Comparison of ENCODE assay signal across 8 mouse cellular contexts in genomic region chr9:20861821-20862220, GRCm38 (mm10). TPM values are rescaled to one million over a fixed set of nuclear protein-coding genes. Genes with fewer than 3 reads are reported as not detected.
A peak's percentile ranks its signal among the peaks of the same experiment; 100 is the strongest.
DNase-seq lines count a peak whose midpoint lies in the region; ATAC-seq and TF ChIP-seq lines count a peak whose summit lies in the region.

No protein-coding gene starts in this region.

- TF ChIP-seq CTCF in MEL (IDR thresholded peaks at IDR 0.05 in 2 of 3, conservative IDR thresholded peaks at IDR 0.05 in 1 of 3; ENCODE audit: control insufficient read depth in 1 of 3, insufficient read depth in 1 of 3, low read depth in 2 of 3, low read length in 3 of 3, poor library complexity in 1 of 3, severe bottlenecking in 1 of 3), result peak in 2 of 3 experiments; percentile 99 to 100; a peak in 4 of 6 replicates
- peak; percentile 81 for TF ChIP-seq CTCF in liver, embryonic 14.5 days (IDR thresholded peaks at IDR 0.05; ENCODE audit: low read depth)

- no peak overlapping the region for H3K4me3 ChIP-seq in hindbrain, embryonic 14.5 days (replicated peaks; ENCODE audit: low read length)
- H3K4me3 ChIP-seq in hindbrain, embryonic 16.5 days (ENCODE audit: low read length), result no peak overlapping the region
- no peak overlapping the region for H3K4me3 ChIP-seq in MEL (ENCODE audit: control insufficient read depth in 1 of 2, insufficient read depth in 1 of 2, low read depth in 2 of 2, low read length in 2 of 2)
- no peak overlapping the region for H3K4me3 ChIP-seq in liver, embryonic 14.5 days (ENCODE audit: insufficient read depth in 1 of 2, low read depth in 2 of 2, low read length in 2 of 2)

- no peak overlapping the region for H3K4me2 ChIP-seq in hindbrain, embryonic 14.5 days (replicated peaks)
- no peak overlapping the region for H3K4me2 ChIP-seq in hindbrain, embryonic 16.5 days (ENCODE audit: low read length)
- no peak overlapping the region for H3K4me2 ChIP-seq in liver, embryonic 14.5 days (ENCODE audit: low read depth)

- no peak overlapping the region for H3K27ac ChIP-seq in hindbrain, embryonic 14.5 days
- H3K27ac ChIP-seq in hindbrain, embryonic 16.5 days (ENCODE audit: low read depth, low read length), result no peak overlapping the region
- H3K27ac ChIP-seq in MEL (ENCODE audit: control insufficient read depth, low read depth, low read length), result no peak overlapping the region
- H3K27ac ChIP-seq in liver, embryonic 14.5 days, result no peak overlapping the region

- no peak for TF ChIP-seq EP300 in MEL (IDR thresholded peaks at IDR 0.05; ENCODE audit: low read depth in 1 of 2, low read length in 2 of 2)
- no peak for TF ChIP-seq EP300 in liver, embryonic 14.5 days (IDR thresholded peaks at IDR 0.05; ENCODE audit: low read depth)

- no peaks in the 10 kb centered on the region for H3K9me3 ChIP-seq in hindbrain, embryonic 14.5 days (ENCODE audit: control insufficient read depth, low read length)
- H3K9me3 ChIP-seq in hindbrain, embryonic 16.5 days (ENCODE audit: control insufficient read depth, low read length), result no peaks in the 10 kb centered on the region
- no peaks in the 10 kb centered on the region for H3K9me3 ChIP-seq in MEL (replicated peaks; ENCODE audit: insufficient read depth, low read length)
- no peaks in the 10 kb centered on the region for H3K9me3 ChIP-seq in liver, embryonic 14.5 days (ENCODE audit: control insufficient read depth, low read length)

- H3K4me1 ChIP-seq in hindbrain, embryonic 14.5 days (replicated peaks; ENCODE audit: control insufficient read depth, insufficient read depth, low read length), result no peaks in the 10 kb centered on the region
- no peaks in the 10 kb centered on the region for H3K4me1 ChIP-seq in hindbrain, embryonic 16.5 days (ENCODE audit: control insufficient read depth, insufficient read depth, low read depth, low read length)
- H3K4me1 ChIP-seq in MEL (ENCODE audit: control insufficient read depth in 1 of 2, insufficient read depth in 2 of 2, low read length in 2 of 2), result peaks cover 0 to 7% of the 10 kb centered on the region in 2 experiments; a peak in 3 of 4 replicates
- H3K4me1 ChIP-seq in liver, embryonic 14.5 days (replicated peaks; ENCODE audit: control insufficient read depth in 2 of 2, insufficient read depth in 2 of 2, low read length in 1 of 2), result peaks cover 0 to 6% of the 10 kb centered on the region in 2 experiments; a peak in 2 of 4 replicates

- H3K27me3 ChIP-seq in hindbrain, embryonic 14.5 days (ENCODE audit: control insufficient read depth, insufficient read depth, low read length), result no peaks in the 10 kb centered on the region
- no peaks in the 10 kb centered on the region for H3K27me3 ChIP-seq in hindbrain, embryonic 16.5 days (replicated peaks; ENCODE audit: control insufficient read depth, insufficient read depth, low read length)
- H3K27me3 ChIP-seq in MEL (ENCODE audit: control insufficient read depth in 1 of 2, insufficient read depth in 2 of 2, low read length in 2 of 2), result peaks cover 0 to 8% of the 10 kb centered on the region in 2 experiments; a peak in 2 of 4 replicates
- no peaks in the 10 kb centered on the region; the same call in 1 of the 2 replicates for H3K27me3 ChIP-seq in liver, embryonic 14.5 days (ENCODE audit: control insufficient read depth, insufficient read depth, low read length)

- TF ChIP-seq POLR2A in MEL (IDR thresholded peaks at IDR 0.05; ENCODE audit: control insufficient read depth in 1 of 2, insufficient read depth in 1 of 2, low read depth in 1 of 2, low read length in 2 of 2, poor library complexity in 1 of 2), result no peak

- DNase-seq in hindbrain, embryonic 14.5 days (ENCODE audit: low spot score), result peak; percentile 41
- DNase-seq in A20 (ENCODE audit: low read depth, low spot score), result peak; percentile 60
- peak; percentile 90 for DNase-seq in MEL (ENCODE audit: low read depth, low spot score)
- DNase-seq in liver, embryonic 14.5 days (ENCODE audit: low read depth in 3 of 3, low spot score in 3 of 3), result no peak
- DNase-seq in left cerebral cortex, adult 11 months (ENCODE audit: low spot score), result no peak
- DNase-seq in left cerebral cortex, postnatal 36 days (ENCODE audit: low spot score in 2 of 2), result no peak
- no peak for DNase-seq in layer of hippocampus, adult 9-11 months

- intact Hi-C loops in left cerebral cortex, postnatal 36 days (cut with DNase I), result no loop called here

- 15% methylated on average over 4 of the region's 4 CpGs for WGBS in hindbrain, embryonic 14.5 days
- 9% methylated on average over 4 of the region's 4 CpGs for WGBS in hindbrain, embryonic 16.5 days
- WGBS in liver, embryonic 14.5 days (ENCODE audit: insufficient replicate concordance), result 8% methylated on average over 4 of the region's 4 CpGs

- no peaks in the 10 kb centered on the region for H3K79me2 ChIP-seq in MEL (ENCODE audit: control insufficient read depth, insufficient read depth, low read length, poor library complexity)

- no peak for TF ChIP-seq RAD21 in MEL (IDR thresholded peaks at IDR 0.05; ENCODE audit: low read depth, low read length)

- no peak overlapping the region for H3K9ac ChIP-seq in hindbrain, embryonic 14.5 days
- H3K9ac ChIP-seq in hindbrain, embryonic 16.5 days (ENCODE audit: low read depth, low read length), result no peak overlapping the region
- H3K9ac ChIP-seq in MEL (ENCODE audit: control insufficient read depth, low read depth, low read length, poor library complexity, severe bottlenecking), result no peak overlapping the region
- no peak overlapping the region for H3K9ac ChIP-seq in liver, embryonic 14.5 days (replicated peaks)

- no peak for ATAC-seq in hindbrain, embryonic 14.5 days (ENCODE audit: low FRiP score)
- no peak for ATAC-seq in hindbrain, embryonic 16.5 days
- ATAC-seq in liver, embryonic 14.5 days (ENCODE audit: insufficient read depth), result no peak

- H3K36me3 ChIP-seq in hindbrain, embryonic 14.5 days (replicated peaks; ENCODE audit: control insufficient read depth, insufficient read depth), result no peaks in the 10 kb centered on the region
- no peaks in the 10 kb centered on the region for H3K36me3 ChIP-seq in hindbrain, embryonic 16.5 days (ENCODE audit: control insufficient read depth, insufficient read depth, low read length)
- peaks cover 0 to 6% of the 10 kb centered on the region in 2 experiments; a peak in 2 of 4 replicates for H3K36me3 ChIP-seq in MEL (ENCODE audit: control insufficient read depth in 1 of 2, insufficient read depth in 2 of 2, low read length in 2 of 2)
- no peaks in the 10 kb centered on the region for H3K36me3 ChIP-seq in liver, embryonic 14.5 days (replicated peaks; ENCODE audit: control insufficient read depth, insufficient read depth, low read depth)

RNA-seq across cellular contexts. Expression of gene A230050P20Rik, which starts 6.6 kb away (rescaled TPM):
- 5.8 and 6.9 TPM in 2 replicates for polyA plus RNA-seq in hindbrain, embryonic 14.5 days (2014; fragmentation: Nextera tagmentation; extraction: Ambion mirVana)
- polyA plus RNA-seq in hindbrain, embryonic 16.5 days (2015; fragmentation: Nextera tagmentation; extraction: Ambion mirVana), result 18.1 and 22.6 TPM in 2 replicates
- total RNA-seq in MEL (2012; rRNA removed), result 53.9 and 63.7 TPM in 2 replicates
- polyA plus RNA-seq in MEL (2012; ENCODE audit: insufficient read depth in 1 of 2, insufficient read length in 2 of 2, low read depth in 1 of 2, low replicate concordance in 2 of 2, missing spikeins in 1 of 2), result 100 to 1,000 TPM; 190 to 199 TPM
- 11.5 and 13.0 TPM in 2 replicates for polyA plus RNA-seq in liver, embryonic 14.5 days (2012; rRNA removed)
- 1.1 and 1.7 TPM in 2 replicates for polyA plus RNA-seq in liver, embryonic 14.5 days (2014; fragmentation: Nextera tagmentation; extraction: Ambion mirVana)
- total RNA-seq in left cerebral cortex, postnatal 36 days (2021), result 10 to 100 TPM; 65.7 to 90.2 TPM

RNA-seq across cellular contexts. Expression of gene Angptl6, which starts 17.7 kb away (rescaled TPM):
- polyA plus RNA-seq in hindbrain, embryonic 14.5 days (2014; fragmentation: Nextera tagmentation; extraction: Ambion mirVana), result 11.8 and 12.8 TPM in 2 replicates
- polyA plus RNA-seq in hindbrain, embryonic 16.5 days (2015; fragmentation: Nextera tagmentation; extraction: Ambion mirVana), result 15.6 and 18.1 TPM in 2 replicates
- total RNA-seq in MEL (2012; rRNA removed), result 10.9 and 18.1 TPM in 2 replicates
- polyA plus RNA-seq in MEL (2012; ENCODE audit: insufficient read depth in 1 of 2, insufficient read length in 2 of 2, low read depth in 1 of 2, low replicate concordance in 2 of 2, missing spikeins in 1 of 2), result 10 to 100 TPM in 1 of 2 experiments, not detected in 1; 22.6 TPM
- 8.1 and 9.3 TPM in 2 replicates for polyA plus RNA-seq in liver, embryonic 14.5 days (2012; rRNA removed)
- polyA plus RNA-seq in liver, embryonic 14.5 days (2014; fragmentation: Nextera tagmentation; extraction: Ambion mirVana), result 6.8 and 7.6 TPM in 2 replicates
- total RNA-seq in left cerebral cortex, postnatal 36 days (2021), result 10 to 100 TPM; 10.5 to 11.8 TPM

RNA-seq across cellular contexts. Expression of gene Ppan, which starts 26.2 kb away (rescaled TPM):
- 39.5 and 40.5 TPM in 2 replicates for polyA plus RNA-seq in hindbrain, embryonic 14.5 days (2014; fragmentation: Nextera tagmentation; extraction: Ambion mirVana)
- polyA plus RNA-seq in hindbrain, embryonic 16.5 days (2015; fragmentation: Nextera tagmentation; extraction: Ambion mirVana), result 44.4 and 48.0 TPM in 2 replicates
- total RNA-seq in MEL (2012; rRNA removed), result 612 and 763 TPM in 2 replicates
- 100 to 1,000 TPM; 251 to 953 TPM for polyA plus RNA-seq in MEL (2012; ENCODE audit: insufficient read depth in 1 of 2, insufficient read length in 2 of 2, low read depth in 1 of 2, low replicate concordance in 2 of 2, missing spikeins in 1 of 2)
- 70.6 and 84.8 TPM in 2 replicates for polyA plus RNA-seq in liver, embryonic 14.5 days (2012; rRNA removed)
- 50.2 and 56.1 TPM in 2 replicates for polyA plus RNA-seq in liver, embryonic 14.5 days (2014; fragmentation: Nextera tagmentation; extraction: Ambion mirVana)
- 10 to 100 TPM; 18.6 to 23.9 TPM for total RNA-seq in left cerebral cortex, postnatal 36 days (2021)

RNA-seq across cellular contexts. Expression of gene Eif3g, which starts 36.6 kb away (rescaled TPM):
- 216 and 231 TPM in 2 replicates for polyA plus RNA-seq in hindbrain, embryonic 14.5 days (2014; fragmentation: Nextera tagmentation; extraction: Ambion mirVana)
- 243 and 247 TPM in 2 replicates for polyA plus RNA-seq in hindbrain, embryonic 16.5 days (2015; fragmentation: Nextera tagmentation; extraction: Ambion mirVana)
- 1,228 and 1,516 TPM in 2 replicates for total RNA-seq in MEL (2012; rRNA removed)
- polyA plus RNA-seq in MEL (2012; ENCODE audit: insufficient read depth in 1 of 2, insufficient read length in 2 of 2, low read depth in 1 of 2, low replicate concordance in 2 of 2, missing spikeins in 1 of 2), result 1,000 to 10,000 TPM in 1 of 2 experiments, not detected in 1; 1,873 TPM
- 74.2 and 104 TPM in 2 replicates for polyA plus RNA-seq in liver, embryonic 14.5 days (2012; rRNA removed)
- polyA plus RNA-seq in liver, embryonic 14.5 days (2014; fragmentation: Nextera tagmentation; extraction: Ambion mirVana), result 170 and 181 TPM in 2 replicates
- total RNA-seq in left cerebral cortex, postnatal 36 days (2021), result 100 to 1,000 TPM; 120 to 124 TPM

RNA-seq across cellular contexts. Expression of gene Rdh8, which starts 43.5 kb away (rescaled TPM):
- polyA plus RNA-seq in hindbrain, embryonic 14.5 days (2014; fragmentation: Nextera tagmentation; extraction: Ambion mirVana), result not detected in 2 replicates
- not detected in 2 replicates for polyA plus RNA-seq in hindbrain, embryonic 16.5 days (2015; fragmentation: Nextera tagmentation; extraction: Ambion mirVana)
- total RNA-seq in MEL (2012; rRNA removed), result not detected in 2 replicates
- polyA plus RNA-seq in MEL (2012; ENCODE audit: insufficient read depth in 1 of 2, insufficient read length in 2 of 2, low read depth in 1 of 2, low replicate concordance in 2 of 2, missing spikeins in 1 of 2), result not detected
- polyA plus RNA-seq in liver, embryonic 14.5 days (2012; rRNA removed), result not detected in 2 replicates
- polyA plus RNA-seq in liver, embryonic 14.5 days (2014; fragmentation: Nextera tagmentation; extraction: Ambion mirVana), result not detected in 2 replicates
- not detected for total RNA-seq in left cerebral cortex, postnatal 36 days (2021)

Comparison
In these comparisons a context has a peak if more than half of its experiments do, and no peak if none do; other contexts are left out.
1. DNase-seq: peak in hindbrain, embryonic 14.5 days (single experiment), A20 (single experiment) and MEL (single experiment); none in liver, embryonic 14.5 days (0 of 3), left cerebral cortex, adult 11 months (single experiment), left cerebral cortex, postnatal 36 days (0 of 2) and layer of hippocampus, adult 9-11 months (single experiment).